Mouse (Mus musculus) kidney, adult 11 months (tissue): ENCODE measurements around the gene Sertm1.

Experiments
- DNase-seq: peaks from one replicate; pipeline ENCODE4 v3.0.0; 2022

Sertm1 gene

GRCm38 (mm10) chr3:54915643-54916071 lies at the start of gene Sertm1:
Gene Sertm1, minus strand, starts transcription at chr3:54915887.
- no peak for DNase-seq

- no peak for DNase-seq
These were observed 49.3 kb upstream of the Sertm1 start for GRCm38 (mm10) chr3:54964948-54965506.

- DNase-seq = peak; percentile 2
These were observed 27.6 kb upstream of the Sertm1 start for GRCm38 (mm10) chr3:54943067-54943810.

GRCm38 (mm10) chr3:54934535-54934934 lies 18.8 kb upstream of the Sertm1 start:
- no peak for DNase-seq

GRCm38 (mm10) chr3:54932599-54932998 lies 16.9 kb upstream of the Sertm1 start:
- DNase-seq = no peak

- DNase-seq = no peak
These were observed 4.7 kb upstream of the Sertm1 start for GRCm38 (mm10) chr3:54920425-54920824.

- no peak for DNase-seq
These were observed 643 bp downstream of the Sertm1 start for GRCm38 (mm10) chr3:54914845-54915642.

GRCm38 (mm10) chr3:54908878-54909277 lies 6.8 kb downstream of the Sertm1 start:
- no peak for DNase-seq

GRCm38 (mm10) chr3:54897974-54898373 lies 17.7 kb downstream of the Sertm1 start:
- no peak for DNase-seq

- DNase-seq = no peak
These were observed 20.8 kb downstream of the Sertm1 start for GRCm38 (mm10) chr3:54894891-54895290.

- no peak for DNase-seq
These were observed 23.5 kb downstream of the Sertm1 start for GRCm38 (mm10) chr3:54892218-54892617.

- DNase-seq = no peak
These were observed 29.2 kb downstream of the Sertm1 start for GRCm38 (mm10) chr3:54886501-54886900.
